Mouse (Mus musculus): ENCODE measurements around the gene Nptn.

DNA sequence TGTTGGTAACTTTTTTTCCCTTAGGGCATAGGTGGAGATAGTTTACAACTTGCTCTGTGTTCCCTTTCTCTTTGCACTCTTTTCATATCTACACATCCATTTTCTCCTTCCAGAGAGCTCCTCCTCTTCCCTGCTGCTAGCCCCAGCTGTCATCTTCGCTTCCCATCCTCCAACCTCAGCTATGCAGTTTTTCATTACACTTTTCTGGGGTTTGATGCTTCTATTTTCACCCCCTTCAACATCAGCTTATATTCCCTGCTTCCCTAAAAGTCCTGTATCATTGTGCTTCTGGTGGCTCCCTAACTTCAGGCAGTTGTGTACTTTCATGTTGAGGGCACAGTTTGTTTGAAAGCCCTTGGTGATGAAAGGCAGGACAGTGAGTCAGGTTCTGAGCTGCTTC lies 31.8 kb downstream of the Nptn start:
- TF ChIP-seq POLR2A (IDR thresholded peaks at IDR 0.05; ENCODE audit: low read depth, low read length): no peak
- no peak for TF ChIP-seq CTCF (IDR thresholded peaks at IDR 0.05; ENCODE audit: extremely low read depth, insufficient read depth, insufficient read length, insufficient replicate concordance)

Measured in spleen, adult 2 months (tissue).